Mouse (Mus musculus) kidney, postnatal 0 days (tissue): ENCODE measurements around the gene Actr5. TPM values are rescaled to one million over a fixed set of nuclear protein-coding genes. Genes with fewer than 3 reads are reported as not detected.

Source experiments
- ATAC-seq: fragments of 200-750 bp; cut with Nextera tagmentation; replicated peaks from 2 replicates; pipeline ENCODE4 v1.8.0; 2017; ENCODE audit warnings: low read depth, moderate number of reproducible peaks, moderate TSS enrichment, moderate library complexity; ENCODE audit not compliant: low FRiP score
- DNase-seq: peaks from one replicate; pipeline ENCODE4 v3.0.0-alpha.2; 2016; ENCODE audit warnings: low spot score
- H3K27ac ChIP-seq: fragments of 300-500 bp; sonication (generic); 2 replicates; pipeline ENCODE4 v1.5.1; 2014; ENCODE audit warnings: mild to moderate bottlenecking
- H3K27me3 ChIP-seq: fragments of 300-500 bp; sonication (generic); 2 replicates; pipeline ENCODE4 v1.6.1; 2014; ENCODE audit warnings: low read length, mixed read lengths; ENCODE audit not compliant: insufficient read depth
- H3K36me3 ChIP-seq: fragments of 300-500 bp; sonication (generic); 2 replicates; pipeline ENCODE4 v1.6.1; 2014; ENCODE audit warnings: low read length, mixed read lengths; ENCODE audit not compliant: insufficient read depth
- H3K4me1 ChIP-seq: fragments of 300-500 bp; sonication (generic); replicated peaks from 2 replicates; pipeline ENCODE4 v1.6.1; 2014; ENCODE audit warnings: antibody characterized with exemption, low read length, mixed read lengths; ENCODE audit not compliant: insufficient read depth
- H3K4me2 ChIP-seq: fragments of 300-500 bp; sonication (generic); 2 replicates; pipeline ENCODE4 v1.6.1; 2014; ENCODE audit warnings: mild to moderate bottlenecking, low read length, moderate library complexity, mixed read lengths
- H3K4me3 ChIP-seq: fragments of 300-500 bp; sonication (generic); replicated peaks from 2 replicates; pipeline ENCODE4 v1.5.1; 2014; ENCODE audit warnings: low read depth, low read length
- H3K9ac ChIP-seq: fragments of 300-500 bp; sonication (generic); 2 replicates; pipeline ENCODE4 v1.6.1; 2014; ENCODE audit warnings: low read depth, low read length
- H3K9me3 ChIP-seq: fragments of 300-500 bp; sonication (generic); replicated peaks from 2 replicates; pipeline ENCODE4 v1.6.1; 2016; ENCODE audit warnings: low read length, inconsistent platforms, mixed read lengths
- CTCF ChIP-seq: IDR thresholded peaks from 2 replicates; pipeline ENCODE4 v1.5.1; 2016; ENCODE audit warnings: antibody characterized with exemption, low read depth, mild to moderate bottlenecking, moderate library complexity
- WGBS: fragments of 180-500 bp; shearing (Covaris S2); extraction: QIAGEN DNeasy Blood & Tissue Kit; methylation state at CpG from one replicate; pipeline ENCODE4 v1.1.7; 2014; 5-methylcytosine and 5-hydroxymethylcytosine counted together
- polyA plus RNA-seq: library from polyadenylated mRNA; unstranded; fragments of >200 nt; fragmentation: Nextera tagmentation; extraction: Ambion mirVana; gene quantifications from 2 replicates; pipeline ENCODE4 v1.2.1, GENCODE M21; 2015

The Actr5 gene
- polyA plus RNA-seq, 1 experiment from 2014 or later, result 9.1 TPM

- Histone ChIP-seq H3K27ac (no peak overlapping the region), H3K4me2 (no peak overlapping the region), H3K36me3 (no peaks in the 10 kb centered on the region), H3K4me1 (peaks cover 7% of the 10 kb centered on the region; the same call in 1 of the 2 replicates), H3K27me3 (peaks cover 47% of the 10 kb centered on the region), H3K9me3 (no peaks in the 10 kb centered on the region), H3K4me3 (no peak overlapping the region), H3K9ac (no peak overlapping the region)
- TF ChIP-seq CTCF, result no peak
- DNase-seq, result no peak
- 0 out of 2 replicates have a peak, but pooled peaks have one; percentile 25 for ATAC-seq
- WGBS, result 6% methylated on average over 4 of the region's 4 CpGs
Measured at GRCm38 (mm10) chr2:158606511-158606964, 18.1 kb upstream of the Actr5 start.

- WGBS, result under 1% methylated on average over 27 of the region's 27 CpGs
- H3K27me3 ChIP-seq, result peaks cover 74% of the 10 kb centered on the region
- no peak overlapping the region for H3K9ac ChIP-seq
- no peaks in the 10 kb centered on the region for H3K9me3 ChIP-seq
- H3K36me3 ChIP-seq, result no peaks in the 10 kb centered on the region
- no peak overlapping the region for H3K27ac ChIP-seq
- H3K4me2 ChIP-seq, result peak overlapping the region; percentile 34
- peaks cover 7% of the 10 kb centered on the region; the same call in 1 of the 2 replicates for H3K4me1 ChIP-seq
- DNase-seq, result no peak
- TF ChIP-seq CTCF, result no peak
- no peak for ATAC-seq
- H3K4me3 ChIP-seq, result 0 out of 2 replicates have a peak overlapping the region, but pooled peaks have one; percentile 11
Measured at GRCm38 (mm10) chr2:158609681-158610080, 15.0 kb upstream of the Actr5 start.

- Histone ChIP-seq H3K4me1 (peaks cover 11% of the 10 kb centered on the region; the same call in 1 of the 2 replicates), H3K4me3 (peak within 1 kb of the TSS; percentile 22), H3K9me3 (no peaks in the 10 kb centered on the region), H3K9ac (no peak within 1 kb of the TSS), H3K4me2 (peak within 1 kb of the TSS; percentile 44), H3K36me3 (no peaks in the 10 kb centered on the region), H3K27ac (no peak within 1 kb of the TSS), H3K27me3 (peaks cover 84% of the 10 kb centered on the region)
- under 1% methylated on average over 74 of the region's 77 CpGs for WGBS
- no peak for DNase-seq
- no peak for ATAC-seq
- no peak for TF ChIP-seq CTCF
Measured at GRCm38 (mm10) chr2:158610488-158611325, 14.0 kb upstream of the Actr5 start, which contains the start of gene Slc32a1. Gene Slc32a1, plus strand, starts transcription at chr2:158610767.

GRCm38 (mm10) chr2:158611326-158611719 is 13.4 kb upstream of the Actr5 start:
- H3K36me3 ChIP-seq, result no peaks in the 10 kb centered on the region
- H3K4me2 ChIP-seq, result peak overlapping the region; percentile 44; the same call in 1 of the 2 replicates
- peaks cover 90% of the 10 kb centered on the region for H3K27me3 ChIP-seq
- H3K9me3 ChIP-seq, result no peaks in the 10 kb centered on the region
- H3K27ac ChIP-seq, result no peak overlapping the region
- peaks cover 11% of the 10 kb centered on the region; the same call in 1 of the 2 replicates for H3K4me1 ChIP-seq
- WGBS, result under 1% methylated on average over 30 of the region's 30 CpGs
- DNase-seq (no peak), ATAC-seq (no peak)
- peak overlapping the region; percentile 22; the same call in 1 of the 2 replicates for H3K4me3 ChIP-seq
- no peak overlapping the region for H3K9ac ChIP-seq
- TF ChIP-seq CTCF, result no peak

- Histone ChIP-seq H3K4me3 (no peak overlapping the region), H3K4me2 (no peak overlapping the region), H3K9me3 (no peaks in the 10 kb centered on the region), H3K9ac (no peak overlapping the region), H3K36me3 (no peaks in the 10 kb centered on the region), H3K27me3 (peaks cover 93% of the 10 kb centered on the region), H3K4me1 (peaks cover 11% of the 10 kb centered on the region; the same call in 1 of the 2 replicates), H3K27ac (no peak overlapping the region)
- ATAC-seq (no peak), DNase-seq (no peak)
- TF ChIP-seq CTCF, result no peak
- 3% methylated on average over 30 of the region's 30 CpGs for WGBS
Measured at GRCm38 (mm10) chr2:158611726-158612670, 12.7 kb upstream of the Actr5 start.
